Mouse (Mus musculus) kidney, postnatal 36 days (tissue): ENCODE results near the gene Gosr2.

Source experiments
- DNase-seq, 2 experiments: peaks; one replicate each; pipeline ENCODE4 v3.0.0; 2021 to 2022; ENCODE audit warnings: mixed read lengths in 2 of 2

Gene Gosr2

DNA sequence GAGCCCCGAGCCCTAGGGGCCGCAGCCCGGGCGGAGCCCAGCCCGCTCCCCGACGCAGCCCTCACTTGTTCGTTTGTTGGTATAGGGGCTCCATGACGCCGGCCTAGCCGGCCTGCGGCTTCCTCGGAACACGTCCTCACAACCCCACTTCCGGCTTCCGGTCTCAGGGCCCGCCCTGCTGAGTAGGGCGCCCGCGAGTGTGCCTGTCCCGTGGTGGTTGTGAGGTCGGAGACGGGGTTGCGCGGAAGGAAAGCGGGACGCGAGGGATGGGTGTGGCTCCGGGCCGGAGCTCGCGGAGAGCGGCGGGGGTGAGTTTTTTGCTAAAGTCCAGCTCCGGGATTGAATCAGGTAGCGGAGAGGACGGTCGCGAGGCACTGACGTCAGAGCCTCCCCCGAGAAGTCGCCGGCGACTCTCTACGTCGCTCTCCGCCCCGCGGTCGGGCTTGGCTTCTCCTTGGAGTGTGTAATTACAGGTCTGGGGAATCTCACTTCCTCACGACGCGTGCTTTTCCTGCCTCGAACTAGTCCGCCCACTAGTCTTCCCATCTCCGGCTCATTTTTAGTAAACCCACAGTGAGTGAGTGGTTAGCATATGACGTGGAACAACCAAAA lies at the start of gene Gosr2:
Gosr2 (minus strand) TSS at position 334 of the 612 bp plus-strand sequence.
- peak; percentile 94 for DNase-seq

DNA sequence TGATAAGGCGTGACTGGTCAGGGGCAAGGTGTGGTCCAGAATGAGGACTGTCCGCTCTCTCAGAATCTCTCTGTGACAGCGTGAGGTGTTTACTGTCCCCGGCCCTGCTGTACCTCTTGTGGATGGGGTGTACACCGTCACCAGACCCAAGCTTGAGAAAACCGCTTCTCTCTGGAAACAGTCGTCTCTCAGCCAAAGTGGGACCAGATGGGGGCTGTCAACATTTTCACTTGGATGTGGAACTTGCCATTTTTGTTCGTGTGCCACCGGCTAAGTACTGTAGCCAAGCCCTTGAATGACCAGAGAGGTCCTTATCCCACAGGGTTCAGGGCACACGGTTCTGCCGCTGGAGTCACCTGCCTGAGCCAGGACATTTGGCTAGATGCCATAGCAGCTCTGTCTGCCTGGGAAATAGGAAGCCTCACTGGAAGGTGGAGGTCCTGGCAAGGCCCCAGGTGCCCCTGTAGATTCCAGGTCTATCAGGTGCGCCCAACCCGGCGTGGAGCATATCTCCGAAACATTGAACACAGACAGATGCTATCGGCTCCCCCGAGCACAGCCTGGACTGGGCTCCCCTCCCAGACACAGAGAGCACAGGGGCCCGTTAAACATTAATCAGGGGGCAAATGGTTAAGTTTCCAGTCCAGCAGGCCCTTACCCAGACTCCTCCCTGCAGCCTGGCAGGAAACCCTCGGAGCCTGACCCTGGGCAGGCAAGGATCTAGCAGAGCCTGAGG lies 37.5 kb upstream of the Gosr2 start:
- DNase-seq = peak; percentile 83 to 93

DNA sequence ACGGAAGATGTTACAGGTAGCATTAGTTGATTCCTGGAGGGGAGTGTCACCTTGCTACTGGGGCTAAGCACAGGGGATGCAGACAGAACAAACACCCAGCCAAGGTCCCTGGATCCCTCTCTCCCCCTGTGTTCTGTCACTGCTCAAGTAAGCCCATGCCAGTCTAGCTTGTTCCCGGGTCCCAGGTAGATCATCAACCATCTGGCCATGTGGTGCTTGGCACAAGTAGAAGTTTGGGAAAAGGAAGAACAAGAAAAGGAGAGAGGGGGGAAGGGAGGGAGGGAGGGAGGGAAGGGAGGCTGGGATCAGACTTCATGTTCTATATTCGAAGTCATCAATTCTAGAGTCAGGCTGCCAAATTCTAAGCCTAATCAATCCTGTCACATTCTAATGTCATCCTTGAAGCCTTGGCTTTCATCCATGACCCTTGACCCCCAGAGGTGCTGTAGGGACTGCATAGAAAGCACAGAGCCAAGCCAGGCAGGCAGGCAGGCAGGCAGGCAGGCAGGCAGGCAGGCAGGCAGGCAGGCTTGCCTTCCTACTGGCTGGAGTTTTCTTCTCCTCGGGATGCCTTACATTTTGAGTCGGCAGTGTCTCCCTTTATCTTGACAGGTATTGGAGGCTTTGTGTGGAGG lies 36.8 kb upstream of the Gosr2 start:
- peak; percentile 72 to 77 for DNase-seq

DNA sequence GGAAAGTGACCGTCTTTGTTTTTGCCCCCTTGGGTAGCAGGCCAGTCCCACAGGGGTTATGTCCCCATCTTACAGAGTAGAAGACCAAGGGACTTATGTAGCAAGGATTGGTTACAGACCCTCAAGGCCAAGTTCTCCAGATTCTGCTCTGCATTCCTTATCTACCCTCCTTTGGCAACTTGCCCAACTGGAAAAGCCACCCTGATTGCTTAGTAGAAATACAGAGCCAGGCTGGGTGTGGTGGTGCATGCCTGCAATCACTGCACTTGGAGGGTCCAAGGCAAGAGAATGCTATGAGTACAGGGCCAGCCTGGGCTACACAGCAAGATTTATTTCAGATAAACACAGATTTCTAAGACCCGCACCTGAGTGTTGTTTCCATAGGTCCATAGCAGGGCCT lies 36.3 kb upstream of the Gosr2 start:
- DNase-seq = peak in 1 of 2 experiments; percentile 34

DNA sequence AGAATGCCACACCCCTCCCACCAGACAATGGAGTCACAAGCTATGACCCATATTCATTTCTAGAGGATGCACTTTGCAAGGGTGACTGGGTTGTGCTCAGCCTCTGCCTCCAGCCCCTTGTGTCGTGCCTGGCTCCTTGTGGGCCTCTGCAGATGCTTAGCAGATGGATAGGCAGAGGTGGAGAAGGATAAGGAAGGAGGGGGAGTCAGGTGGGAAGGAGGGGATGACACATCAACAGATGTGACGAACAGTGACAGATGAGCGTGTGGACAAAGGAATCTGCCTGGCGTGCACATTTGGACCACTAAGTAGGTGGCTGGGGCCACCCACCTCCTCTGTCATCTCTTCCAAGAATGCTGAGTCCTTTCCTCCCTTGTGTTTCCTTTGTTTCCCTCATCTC lies 35.4 kb upstream of the Gosr2 start:
- DNase-seq = no peak

DNA sequence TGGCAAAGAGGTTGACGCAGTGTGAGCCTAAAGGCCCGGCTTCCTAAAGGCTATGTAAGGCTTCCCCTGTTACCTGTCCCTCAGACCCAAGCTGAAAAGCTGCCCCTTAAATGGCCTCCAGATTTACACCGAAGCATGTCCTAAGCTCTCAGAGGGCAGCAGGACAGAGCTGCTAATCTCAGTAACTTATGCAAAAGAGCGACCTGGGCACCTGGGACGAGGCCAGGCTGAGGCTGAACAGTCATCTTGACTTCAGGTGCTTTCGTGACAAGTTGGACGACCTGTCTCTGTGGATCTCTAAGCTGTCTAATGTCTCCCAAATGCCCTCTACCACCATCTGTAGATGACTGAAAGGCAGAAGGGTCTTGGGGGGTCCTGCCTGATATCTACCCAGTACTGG lies 34.6 kb upstream of the Gosr2 start:
- peak; percentile 57 to 66 for DNase-seq

DNA sequence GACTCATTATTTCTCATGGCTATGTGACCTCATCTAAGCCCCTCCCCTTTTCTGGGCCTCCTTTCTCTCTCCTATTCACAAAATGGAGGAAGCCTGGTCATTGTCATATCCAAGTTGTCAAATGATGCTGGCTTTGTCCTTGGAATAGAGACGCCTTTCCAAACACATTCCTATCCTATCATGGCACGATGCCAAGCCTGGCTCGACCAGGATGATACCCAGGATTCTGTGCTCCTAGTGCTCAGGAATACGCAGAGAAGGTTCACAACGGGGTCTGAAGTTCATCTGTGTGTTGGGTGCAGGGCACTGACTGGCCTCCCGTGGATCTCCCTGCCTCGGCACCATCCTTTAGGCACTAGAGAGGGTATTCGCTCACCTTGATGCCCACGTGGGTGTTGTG lies 33.9 kb upstream of the Gosr2 start:
- DNase-seq = peak in 1 of 2 experiments; percentile 54

DNA sequence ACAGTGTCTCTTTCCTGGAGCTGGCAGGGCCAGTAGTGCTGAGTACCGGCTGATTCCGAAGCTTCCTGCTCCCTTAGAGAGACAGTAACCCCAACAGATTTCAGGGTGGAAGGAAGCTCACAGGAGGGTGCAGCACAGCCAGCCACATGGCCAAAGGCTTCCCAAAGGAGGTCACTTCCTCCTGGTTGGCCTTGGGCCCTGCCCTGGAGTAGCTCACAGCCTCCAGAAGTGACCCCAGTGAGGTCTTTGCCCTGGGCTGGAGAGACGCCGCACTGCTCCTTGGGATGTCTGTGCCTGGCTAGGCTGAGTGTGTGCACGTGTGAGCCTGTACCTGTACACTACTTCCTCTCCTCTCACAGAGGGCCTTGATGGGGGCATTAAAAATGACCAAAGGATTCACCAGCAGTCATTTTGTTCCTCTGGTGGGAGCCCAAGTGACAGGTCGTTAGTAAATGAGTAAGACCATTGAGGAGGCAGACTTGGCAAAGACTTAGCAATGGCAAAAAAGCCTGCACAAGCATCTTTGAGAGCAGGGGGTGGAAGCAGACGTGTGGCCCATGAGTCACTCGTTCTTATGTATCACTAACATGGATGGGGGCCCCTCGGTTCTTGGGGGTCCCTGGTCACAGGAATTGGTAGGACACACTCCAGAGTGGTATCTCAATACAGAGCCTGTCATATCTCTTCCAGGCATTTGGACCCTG lies 31.7 kb upstream of the Gosr2 start:
- peak; percentile 67 to 75 for DNase-seq

DNA sequence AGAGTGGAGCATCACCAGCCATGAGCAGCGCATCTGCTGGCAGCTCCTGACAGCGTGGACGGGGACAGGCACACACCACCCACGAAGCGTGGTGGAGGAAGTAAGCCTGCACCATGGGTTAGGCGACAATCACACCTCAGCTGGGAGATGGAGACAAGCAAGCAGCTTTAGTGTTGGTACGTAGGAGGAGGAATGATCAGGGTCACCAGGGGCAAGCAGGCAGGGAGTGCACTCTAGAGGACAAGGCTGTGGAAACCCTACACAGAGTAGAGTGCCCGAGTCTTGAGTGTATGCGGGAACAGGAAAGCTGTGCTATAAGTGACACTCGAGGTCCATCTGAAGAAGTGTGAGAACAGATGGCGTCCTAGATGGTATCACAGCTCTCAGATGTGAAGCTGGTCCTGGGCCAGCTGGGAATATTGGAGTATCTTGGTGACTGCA lies 26.7 kb upstream of the Gosr2 start:
- DNase-seq = no peak

DNA sequence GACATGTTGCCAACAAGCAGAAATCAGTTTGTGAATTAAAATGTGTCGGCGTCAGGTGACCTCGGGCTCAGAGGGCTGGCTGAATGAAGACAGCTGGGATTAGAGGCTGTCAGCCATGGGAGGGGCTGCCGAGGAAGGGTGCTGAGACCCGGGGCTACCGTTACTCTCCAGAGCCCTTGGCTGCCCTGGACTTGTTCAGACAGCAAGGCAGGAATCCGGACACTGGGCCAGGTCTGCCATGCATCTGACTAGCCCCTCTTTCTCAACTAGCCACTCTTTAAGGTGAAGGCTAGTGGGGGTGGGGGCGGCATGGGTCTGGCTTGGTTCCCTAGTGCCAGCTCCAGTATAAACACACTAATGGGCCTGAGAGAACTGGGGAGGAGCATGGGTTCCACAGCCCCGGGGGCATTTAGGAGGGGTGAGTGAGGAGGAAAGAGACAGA lies 24.4 kb upstream of the Gosr2 start:
- DNase-seq = peak; percentile 39 to 51

DNA sequence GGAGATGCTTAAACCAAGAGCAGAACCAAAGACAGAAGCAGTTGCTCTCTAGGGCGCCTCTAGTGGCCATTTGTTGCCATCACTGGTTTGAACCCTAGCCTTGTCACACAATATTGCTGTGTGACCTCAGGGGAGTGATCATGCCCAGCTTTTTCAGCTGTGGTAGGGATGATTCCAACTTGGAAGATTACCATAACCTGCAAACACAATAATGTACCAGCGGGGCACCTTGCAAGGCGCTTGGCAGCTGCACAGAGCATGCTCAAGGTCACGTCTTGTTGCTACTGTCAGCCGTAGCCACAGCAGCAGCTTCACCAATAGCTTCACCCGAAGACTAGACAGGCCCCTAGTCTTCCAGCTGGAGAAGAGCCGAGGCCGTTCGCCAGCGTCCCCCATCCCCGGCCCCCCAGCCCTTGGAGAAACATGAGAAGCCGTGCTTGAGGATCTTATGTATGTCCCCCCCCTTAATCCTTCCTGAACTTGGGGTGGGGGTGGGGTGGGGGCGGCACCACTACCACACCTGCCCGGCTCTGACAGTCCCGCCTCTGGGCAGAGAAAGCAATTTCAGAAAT lies 23.9 kb upstream of the Gosr2 start:
- DNase-seq = peak; percentile 33 to 70

DNA sequence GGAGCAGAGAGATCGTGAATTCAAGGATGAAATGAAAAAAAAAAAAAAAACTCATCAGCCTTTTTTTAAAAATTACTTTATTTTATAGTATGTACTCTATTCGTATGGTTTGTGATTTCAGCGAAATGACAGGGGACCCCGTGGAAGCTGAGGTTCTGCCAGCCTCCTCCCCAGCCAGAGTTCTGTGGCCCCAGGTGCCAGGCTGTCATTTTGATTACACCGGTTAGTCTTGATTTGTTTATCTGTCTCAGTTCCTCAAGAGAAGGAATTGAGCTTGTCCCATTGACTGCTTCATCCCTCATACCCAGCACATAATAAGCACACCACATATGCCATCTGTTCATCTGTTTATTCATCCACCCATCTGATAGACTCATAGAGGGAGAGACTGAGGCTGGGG lies 21.7 kb upstream of the Gosr2 start:
- no peak for DNase-seq

DNA sequence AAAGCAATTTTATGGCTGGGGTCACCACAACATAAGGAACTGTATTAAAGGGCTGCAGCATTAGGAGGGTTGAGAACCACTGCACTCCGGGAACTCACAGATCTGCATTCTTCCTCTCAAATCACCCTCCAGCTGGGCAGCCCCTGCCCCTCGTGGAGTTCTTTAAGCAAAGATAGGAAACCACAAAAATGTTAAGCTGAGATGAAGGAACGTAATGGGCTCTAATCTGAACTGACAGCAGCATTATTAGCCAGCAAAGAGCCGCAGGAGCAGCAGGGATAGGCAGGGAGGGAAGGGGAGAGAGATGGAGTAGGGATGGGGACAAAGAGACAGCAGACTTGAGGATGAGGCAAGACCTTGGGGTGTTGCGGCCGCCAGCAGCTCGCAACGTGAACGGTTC lies 19.3 kb upstream of the Gosr2 start:
- no peak for DNase-seq

DNA sequence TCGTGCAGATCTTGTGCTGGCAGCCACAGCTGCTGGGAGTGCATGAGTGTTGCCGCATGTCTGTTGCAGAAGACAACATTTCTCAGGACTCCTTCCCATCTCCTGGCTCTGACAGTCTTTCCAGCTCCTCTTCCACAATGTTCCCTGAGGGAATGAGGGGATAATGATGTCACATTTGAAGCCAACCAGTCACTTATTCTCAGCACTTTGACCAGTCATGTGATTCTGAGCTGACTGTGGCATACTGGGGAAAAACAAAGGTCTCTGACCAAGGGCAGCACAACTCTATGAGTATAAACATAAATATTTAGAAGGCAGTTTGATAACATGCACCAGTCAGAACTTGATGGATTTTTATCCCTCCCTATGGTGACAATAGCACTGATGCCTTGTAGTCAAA lies 16.4 kb upstream of the Gosr2 start:
- peak; percentile 33 to 35 for DNase-seq

DNA sequence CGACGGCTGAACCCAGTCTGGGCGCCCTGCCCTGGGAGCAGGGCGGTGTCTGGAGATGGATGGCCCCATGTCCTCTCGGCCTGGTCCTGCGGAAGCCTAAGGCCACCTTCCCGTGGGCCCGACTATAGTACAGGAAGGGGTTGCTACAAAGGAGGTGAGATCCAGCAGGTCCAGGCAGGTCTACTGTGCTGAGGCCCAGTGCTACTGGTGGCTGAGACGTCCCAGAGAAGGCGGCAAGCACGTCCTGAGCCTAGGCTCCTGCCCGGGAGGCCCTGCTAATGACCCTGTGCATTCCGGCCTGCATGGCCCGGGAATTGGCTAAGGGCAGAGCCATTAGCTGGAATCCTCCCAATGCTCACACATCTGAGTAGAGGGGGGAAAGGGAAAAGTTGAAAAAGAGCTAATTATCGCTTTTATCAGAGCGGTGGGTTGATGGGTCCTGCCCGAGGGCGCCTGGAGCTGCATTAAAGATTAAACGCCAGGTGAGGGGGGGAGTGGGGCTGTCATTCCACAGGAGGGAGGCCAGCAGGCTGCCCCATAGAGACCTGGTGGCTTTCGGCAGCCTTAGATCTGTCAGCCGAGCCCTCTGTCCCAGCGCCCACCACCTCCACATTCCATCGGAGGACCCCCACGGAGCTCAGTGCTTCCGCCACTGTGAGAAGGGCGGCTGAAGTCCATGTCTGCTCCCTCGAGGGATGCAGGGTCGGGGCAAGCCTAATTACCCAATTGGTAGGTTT lies 14.3 kb upstream of the Gosr2 start:
- DNase-seq = peak; percentile 47 to 58

DNA sequence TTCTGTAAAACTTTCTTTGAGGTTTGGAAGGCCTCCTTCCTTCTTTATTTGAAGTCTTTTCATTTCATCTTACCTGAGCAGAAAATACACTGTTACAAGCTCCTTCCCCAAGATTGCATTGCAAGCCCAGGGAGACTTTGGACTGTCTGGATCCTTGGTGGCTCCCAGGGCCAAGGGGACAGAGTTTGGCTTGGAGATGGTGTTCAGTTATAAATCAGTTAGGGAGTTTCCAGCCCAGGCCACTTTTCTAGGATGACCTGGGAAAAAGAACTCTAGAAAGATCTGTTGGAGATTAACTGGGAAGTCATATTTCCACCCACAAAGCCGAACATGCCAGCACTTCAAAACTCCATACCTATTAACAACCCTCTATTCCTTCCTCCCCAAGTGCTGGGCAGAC lies 12.3 kb upstream of the Gosr2 start:
- peak; percentile 59 to 66 for DNase-seq

DNA sequence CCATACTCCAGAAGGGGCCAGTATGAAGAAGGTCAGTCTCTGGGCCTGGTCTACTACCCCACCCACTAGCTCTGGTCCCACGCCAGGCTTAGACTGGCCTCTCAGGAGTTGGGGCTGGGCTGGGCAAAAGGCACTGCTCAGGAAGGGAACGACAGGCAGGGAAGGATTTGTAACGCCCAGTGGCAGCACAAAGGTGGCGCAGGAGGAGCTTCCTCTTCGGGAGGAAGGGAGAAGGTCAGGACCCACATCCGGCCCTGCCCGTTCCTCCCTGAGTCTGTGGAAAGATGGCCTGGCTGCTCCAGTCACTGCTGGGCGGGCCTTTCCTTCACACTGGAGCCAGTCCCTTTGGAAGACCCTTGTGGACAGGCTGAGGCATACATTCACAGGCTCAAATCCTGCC lies 9.3 kb upstream of the Gosr2 start:
- DNase-seq = peak; percentile 89 to 91

DNA sequence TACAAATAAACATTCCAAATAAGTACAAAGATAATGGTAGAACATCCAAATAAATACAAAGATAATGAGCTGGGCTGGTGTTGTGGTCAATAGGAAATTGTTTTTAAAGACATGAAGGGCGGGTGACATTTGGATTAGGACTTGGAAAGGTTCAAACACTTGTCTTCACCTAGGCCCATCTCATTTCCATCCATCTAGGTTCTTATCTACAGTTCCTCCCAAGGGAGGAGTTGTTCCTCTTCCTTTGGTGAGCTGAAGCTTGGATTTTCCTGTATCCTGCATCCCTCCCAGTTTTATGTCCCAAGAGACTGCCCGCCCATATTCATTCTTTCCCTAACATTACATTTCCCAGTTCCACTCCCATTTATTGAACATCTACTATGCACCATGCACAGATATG lies 528 bp upstream of the Gosr2 start:
- DNase-seq = peak; percentile 13 to 65

DNA sequence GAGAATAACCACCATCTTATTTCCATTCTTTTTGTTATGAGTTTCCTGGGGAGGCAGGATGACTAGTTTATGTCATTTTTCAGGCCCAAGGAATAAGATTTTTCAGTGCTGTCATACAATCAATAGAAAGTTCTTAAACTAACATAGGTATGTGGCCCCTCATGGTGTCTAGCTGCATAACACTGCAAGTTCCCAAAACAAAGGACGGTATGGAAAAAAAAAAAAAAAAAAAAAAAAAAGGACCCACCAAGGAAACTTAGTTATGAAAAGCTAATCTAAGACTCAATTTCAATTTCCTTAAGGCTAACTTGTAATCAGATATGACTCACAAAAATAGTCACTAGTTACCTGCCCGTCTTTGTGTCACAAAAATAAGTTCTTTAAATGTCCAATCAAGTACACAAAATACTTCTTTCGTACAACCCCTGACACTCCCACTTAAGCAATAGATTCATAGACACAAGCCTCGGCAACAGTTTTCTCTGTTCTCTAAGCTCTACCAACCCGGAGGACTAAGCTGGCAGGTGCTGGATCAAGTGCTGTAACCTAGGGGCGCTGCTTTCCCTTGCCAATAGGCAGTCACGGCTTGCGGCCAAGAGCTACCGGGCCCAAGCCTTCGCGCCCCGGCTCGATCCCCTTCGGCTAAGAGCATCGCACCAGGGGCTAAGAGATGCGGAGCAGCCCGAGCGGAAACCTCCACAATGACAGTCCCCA lies 690 bp downstream of the Gosr2 start:
- DNase-seq = peak in 1 of 2 experiments; percentile 59

DNA sequence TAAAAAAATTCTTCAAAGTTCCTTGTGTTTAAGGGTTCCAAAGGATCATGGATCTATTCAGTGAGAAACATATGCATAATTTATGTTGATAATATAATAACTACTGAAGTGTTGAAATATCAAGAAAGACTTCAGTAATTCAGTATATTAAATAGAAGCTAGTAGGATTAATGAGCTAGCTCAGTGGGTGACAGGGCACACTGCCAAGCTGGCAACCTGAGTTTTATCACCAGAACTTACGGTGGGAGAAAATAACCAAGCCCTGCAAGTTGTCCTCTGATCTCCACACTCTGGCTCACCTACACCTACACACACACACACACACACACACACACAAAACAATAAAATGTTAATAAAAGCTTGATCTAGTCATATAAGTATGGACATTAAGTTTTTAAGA lies 4.5 kb downstream of the Gosr2 start:
- DNase-seq = peak in 1 of 2 experiments; percentile 35

DNA sequence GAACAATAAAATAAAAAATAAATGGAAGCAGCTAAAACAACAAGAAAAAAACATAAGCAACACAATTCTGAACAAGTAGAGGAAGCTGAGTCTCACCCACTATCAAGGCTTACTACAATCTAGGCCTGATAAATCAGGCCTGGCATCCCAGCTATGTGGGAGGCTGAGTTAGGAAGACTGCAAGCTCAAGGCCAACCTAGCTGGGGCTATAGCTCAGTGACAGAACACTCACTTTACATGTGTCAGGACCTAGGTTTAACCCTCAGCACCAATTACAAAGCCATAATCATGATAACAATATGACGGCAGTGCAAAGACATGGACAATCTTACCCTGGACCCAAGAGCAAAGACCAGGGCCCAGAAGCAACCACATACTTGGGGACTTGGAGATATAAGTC lies 6.7 kb downstream of the Gosr2 start:
- DNase-seq = no peak

DNA sequence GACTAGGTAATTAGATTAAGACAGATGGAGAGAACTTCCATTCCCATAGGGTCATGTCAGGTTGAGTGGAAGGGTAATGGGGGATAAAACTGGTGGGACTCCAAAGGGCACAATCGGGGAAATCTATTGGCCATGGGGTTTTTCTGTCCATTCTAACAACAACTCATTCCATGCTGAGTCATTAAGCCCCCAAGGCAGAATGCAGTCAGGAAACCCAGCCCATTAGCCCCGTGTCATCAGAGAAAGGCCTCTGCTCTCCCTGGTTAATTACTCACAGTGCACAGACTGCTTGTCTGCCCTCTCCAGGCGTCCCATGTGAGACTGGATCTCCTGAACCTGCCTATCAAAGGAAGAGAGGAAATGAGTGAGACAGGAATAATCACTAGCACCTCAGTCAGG lies 8.7 kb downstream of the Gosr2 start:
- peak in 1 of 2 experiments; percentile 34 for DNase-seq
